Mouse (Mus musculus) MEL-GATA-1-ER (cell line): ENCODE data around the gene Camk2b.

Source experiments
- DNase-seq: peaks from one replicate; pipeline ENCODE4 v3.0.0-alpha.2; 2012; ENCODE audit warnings: low read depth; ENCODE audit errors: extremely low read depth

Camk2b gene

DNA sequence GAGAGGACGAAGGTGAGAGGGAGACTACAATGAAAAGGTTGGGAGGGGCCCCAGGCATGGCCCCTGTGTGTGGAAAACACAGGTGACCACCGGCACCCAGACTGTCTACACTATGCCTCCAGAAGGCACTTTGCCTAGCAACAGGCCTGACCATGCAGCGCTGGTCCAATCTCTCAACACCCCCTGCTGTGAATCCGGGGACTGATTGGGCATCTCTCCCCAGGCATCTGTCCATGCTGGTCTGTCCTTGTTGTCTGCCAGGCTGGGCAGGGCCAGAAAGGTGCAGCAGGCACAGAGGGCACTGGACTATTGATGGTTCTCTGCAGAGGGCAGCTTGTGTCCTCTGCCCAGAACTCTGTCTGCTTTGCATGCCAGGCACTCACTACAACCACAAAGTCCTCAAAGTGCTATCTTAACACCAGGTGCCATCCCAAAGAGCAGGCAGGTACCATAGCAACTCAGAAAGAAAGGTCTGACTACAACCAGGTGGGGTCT, 16.0 kb downstream of the Camk2b start:
- DNase-seq, result no peak

DNA sequence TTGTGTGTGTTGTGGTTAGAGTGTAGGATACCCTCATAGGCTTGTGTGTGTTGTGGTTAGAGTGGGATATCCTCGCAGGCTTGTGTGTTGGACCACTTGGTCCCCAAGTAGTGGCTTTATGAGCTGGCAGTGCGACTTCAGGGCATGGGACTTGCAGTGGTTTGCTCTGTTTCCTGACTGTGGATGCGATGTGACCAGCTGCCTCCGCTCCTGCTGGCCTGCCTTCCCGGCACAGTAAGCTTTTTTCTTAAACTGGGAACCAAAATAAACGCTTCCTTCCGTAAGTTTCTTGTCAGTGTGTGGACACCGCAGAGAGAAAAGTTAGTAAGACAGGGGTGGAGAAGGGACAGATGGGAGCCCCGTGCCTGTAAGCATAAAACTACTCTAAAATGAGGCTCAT, 18.0 kb downstream of the Camk2b start:
- no peak for DNase-seq

DNA sequence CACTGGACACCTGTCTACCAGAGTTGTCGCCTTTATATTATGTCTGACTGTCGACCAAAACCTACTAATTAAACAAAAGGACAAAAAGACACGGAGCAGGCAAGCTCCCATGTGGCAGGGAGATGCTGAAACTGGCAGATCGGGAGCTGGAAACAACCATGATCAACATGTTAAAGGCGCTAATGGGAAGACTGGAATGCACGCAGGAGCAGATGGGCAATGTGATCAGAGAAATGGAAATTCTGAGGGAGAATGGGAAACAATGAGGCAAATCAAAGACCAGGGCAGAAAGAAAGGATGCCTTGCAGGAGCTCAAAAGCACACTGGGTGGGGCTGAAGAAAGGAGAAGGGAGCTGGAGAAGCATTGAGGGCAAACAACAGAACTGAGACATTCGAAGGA, 27.2 kb downstream of the Camk2b start:
- DNase-seq, result no peak

DNA sequence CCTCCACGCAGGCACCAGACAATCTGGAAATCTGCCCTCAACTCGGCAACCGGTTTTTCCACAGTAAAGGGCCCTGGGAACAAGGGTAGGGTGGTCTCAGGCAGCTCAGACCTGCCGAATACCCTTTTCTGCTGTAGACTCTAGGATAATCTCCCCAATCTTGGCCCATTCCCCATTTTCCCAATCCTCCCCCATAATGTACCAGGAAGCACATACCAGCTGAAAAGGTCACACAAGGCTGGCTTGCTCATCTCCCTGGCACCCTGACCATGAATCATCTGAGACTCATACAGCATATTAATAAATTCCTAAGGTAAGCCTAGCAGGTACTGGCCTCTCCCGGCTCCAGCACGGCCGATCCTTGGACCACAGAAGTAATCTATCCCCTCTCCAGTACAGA, 28.5 kb downstream of the Camk2b start:
- DNase-seq, result no peak

DNA sequence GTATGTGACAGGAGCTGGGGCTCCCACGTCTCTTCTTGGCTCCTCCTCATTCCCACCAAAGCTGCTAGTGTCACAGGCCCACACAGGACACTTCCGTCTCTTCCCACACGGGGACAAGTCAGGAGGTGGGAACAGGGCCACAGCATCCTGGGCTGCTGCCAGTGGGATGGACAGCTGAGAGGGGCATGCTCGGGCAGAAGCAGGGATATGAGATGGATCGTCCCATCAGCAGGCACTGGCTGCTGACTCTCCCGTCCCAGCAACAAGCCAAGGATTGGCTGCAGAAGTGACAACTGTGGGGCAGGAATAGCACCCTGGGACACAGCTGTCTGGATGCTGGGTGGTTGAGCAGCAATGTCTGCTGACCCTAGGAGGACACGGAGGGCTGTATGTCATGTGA, 29.0 kb downstream of the Camk2b start:
- no peak for DNase-seq

DNA sequence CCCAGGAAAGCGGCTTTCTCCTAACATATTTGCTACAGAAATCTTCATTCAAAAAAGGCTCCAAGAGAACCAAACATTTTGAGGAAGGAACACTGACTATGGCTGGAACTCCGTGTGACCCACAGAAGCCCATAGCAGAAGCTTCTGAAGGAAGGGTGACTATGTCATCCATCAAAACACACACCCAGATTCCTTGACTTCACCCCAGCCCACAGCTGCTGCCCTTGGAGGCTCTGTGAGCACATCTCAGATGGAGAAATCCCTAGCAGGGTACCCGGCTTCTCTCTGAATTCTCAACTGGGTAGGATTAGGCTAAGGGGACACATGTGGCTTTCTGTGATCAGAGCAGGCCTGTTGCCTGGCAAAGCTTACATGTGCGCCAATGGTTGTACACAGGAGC, 29.7 kb downstream of the Camk2b start:
- DNase-seq, result no peak

DNA sequence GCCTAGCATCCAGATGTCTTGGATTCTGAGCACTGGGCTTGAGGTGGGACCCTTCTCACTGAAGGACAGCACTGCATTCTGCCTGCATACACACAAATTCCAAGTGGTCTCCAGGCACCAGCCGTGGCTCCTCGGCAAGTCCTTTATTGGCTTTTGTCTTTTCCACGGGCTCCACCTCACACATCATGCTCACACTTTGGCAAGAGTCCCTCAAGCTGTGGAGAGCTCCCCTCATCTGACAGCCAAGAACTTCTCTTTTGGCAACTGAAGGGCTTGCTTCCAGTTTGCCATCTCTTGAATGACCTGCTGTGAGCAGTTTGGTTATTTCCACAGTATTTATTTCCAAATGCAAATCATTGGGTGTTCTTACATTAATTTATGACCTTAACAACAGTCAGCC, 30.6 kb downstream of the Camk2b start:
- DNase-seq, result no peak

DNA sequence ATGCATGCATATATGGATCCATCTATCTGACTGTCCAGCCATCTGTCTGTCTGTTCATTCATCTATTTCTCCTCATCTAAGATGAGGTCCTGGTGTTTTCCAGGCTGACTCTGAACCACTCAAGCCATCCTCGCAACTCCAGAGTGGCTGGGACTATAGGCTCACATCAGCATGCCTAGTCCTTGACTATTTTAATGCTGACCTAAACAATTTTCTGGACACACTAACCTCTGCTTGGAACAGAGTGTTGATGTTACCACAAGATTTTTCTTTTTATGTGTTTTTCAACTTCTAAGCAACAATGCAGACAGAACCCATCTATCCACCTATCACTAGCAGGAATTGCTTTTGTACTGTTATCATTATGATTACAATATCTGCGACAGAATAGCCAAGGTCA, 31.4 kb downstream of the Camk2b start:
- no peak for DNase-seq

DNA sequence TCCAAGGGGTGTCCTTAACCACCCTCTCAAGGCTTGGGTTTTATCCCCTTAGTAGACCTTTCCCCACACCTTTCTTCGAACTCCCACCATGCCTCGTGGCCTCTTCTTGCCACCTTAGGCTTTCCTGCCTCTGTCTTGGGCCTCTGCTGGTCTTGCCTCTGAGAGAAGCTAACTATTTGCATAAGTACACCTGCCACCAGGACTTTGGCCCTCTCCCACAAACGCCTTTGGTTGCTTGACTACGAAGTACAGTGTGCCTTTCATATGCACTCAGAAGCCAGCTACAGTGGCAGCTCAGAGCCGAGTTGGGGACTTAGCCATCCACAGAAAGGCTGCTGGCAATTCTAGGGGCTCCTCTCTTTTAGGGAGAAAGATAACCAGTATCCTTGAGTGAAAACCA, 32.4 kb downstream of the Camk2b start:
- DNase-seq, result no peak

DNA sequence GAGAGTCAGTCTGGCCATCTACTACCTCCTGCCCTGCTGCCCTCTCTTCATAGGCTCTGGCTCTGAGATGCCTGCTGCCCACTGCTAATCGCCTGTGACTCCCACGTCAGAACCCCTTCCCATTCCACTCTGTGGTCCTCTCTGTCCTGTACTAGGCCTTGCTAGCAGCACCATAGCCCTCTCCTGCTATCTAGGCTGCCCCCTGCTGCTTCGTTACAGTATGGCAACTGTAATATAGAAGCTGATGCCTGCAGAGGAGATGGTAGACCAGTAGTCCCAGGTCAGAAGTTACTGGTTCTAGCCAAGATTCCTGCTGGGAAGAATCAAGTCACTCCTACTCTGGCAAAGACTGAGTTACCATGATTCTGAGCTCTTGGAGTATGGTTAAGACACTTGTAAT, 33.0 kb downstream of the Camk2b start:
- peak; percentile 17 for DNase-seq

DNA sequence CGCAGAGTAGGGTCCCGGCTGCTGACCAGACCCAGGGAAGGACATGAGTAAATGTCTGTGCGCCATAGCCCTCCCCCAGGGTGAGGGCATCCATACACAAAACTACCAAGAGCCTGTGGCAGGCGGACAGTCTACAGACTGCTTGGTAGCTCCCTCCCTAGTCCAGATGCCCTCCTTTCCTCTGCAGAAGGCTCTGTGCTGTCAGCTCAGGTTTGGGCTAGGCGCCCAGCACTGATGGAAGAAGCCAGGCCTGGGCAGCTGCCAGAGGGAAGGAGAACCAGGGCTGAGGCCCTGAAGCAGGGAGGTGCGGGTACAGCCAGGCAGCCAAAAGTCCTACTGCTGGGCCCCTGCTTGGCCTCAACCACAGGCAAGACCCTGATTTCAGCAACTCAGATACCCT, 35.5 kb downstream of the Camk2b start:
- no peak for DNase-seq

DNA sequence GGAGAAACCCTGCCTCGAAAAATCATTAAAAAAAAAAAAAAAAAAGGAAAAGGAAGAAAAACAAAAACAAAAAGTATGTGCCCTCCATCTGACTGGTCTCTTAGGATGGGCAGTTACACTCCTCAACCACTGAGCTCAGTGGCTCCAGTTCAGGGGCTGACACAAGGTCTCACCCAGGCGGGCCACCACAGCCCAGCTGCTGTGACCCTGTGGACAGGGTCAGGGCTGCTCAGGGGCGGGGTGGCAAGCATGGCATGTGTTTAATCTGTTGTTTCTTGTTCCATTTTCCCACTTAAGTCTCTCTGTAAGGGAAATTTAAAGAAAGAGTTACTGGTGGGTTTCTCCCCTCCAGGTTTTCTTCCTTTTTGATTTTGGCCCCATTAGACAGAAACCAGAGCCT, 36.4 kb downstream of the Camk2b start:
- DNase-seq, result no peak

DNA sequence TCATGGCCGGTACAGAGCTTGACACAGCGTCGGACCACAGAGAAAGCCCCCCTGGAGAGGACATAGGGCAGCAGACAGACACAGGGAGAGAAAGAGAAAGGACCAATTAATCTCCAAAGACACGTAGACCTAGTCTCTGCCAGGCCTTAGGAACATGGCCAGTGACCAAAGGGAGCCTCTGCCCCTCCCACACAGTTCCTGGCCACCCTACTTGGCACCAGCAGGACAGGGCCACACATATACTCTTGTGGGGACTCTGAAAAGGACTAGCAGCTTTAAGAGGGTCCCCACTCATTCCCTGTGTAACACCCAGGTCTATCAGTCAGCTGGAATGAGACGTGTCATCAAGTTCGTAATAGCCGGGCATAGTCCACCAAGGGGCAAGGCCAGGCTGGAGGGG, 37.3 kb downstream of the Camk2b start:
- no peak for DNase-seq

DNA sequence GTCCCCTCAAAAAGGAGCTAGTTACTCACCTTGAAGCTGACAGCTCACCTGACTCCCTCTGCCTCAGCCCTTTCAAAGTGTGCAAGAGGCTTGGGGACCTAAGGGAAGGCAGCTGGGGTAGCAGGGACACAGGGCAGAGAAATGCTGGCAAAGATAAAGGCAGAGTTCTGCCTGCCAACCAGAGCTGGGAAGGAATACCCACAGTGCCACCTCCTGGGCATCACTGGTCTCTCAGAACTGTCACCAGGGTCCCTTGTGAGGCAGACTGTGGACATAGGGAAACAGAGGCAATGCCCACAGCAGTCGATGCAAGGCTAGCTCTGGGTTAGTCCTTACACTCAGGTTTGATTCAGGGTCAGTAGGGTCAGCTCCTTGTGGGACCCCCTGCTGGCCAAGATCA, 39.8 kb downstream of the Camk2b start:
- DNase-seq, result no peak

DNA sequence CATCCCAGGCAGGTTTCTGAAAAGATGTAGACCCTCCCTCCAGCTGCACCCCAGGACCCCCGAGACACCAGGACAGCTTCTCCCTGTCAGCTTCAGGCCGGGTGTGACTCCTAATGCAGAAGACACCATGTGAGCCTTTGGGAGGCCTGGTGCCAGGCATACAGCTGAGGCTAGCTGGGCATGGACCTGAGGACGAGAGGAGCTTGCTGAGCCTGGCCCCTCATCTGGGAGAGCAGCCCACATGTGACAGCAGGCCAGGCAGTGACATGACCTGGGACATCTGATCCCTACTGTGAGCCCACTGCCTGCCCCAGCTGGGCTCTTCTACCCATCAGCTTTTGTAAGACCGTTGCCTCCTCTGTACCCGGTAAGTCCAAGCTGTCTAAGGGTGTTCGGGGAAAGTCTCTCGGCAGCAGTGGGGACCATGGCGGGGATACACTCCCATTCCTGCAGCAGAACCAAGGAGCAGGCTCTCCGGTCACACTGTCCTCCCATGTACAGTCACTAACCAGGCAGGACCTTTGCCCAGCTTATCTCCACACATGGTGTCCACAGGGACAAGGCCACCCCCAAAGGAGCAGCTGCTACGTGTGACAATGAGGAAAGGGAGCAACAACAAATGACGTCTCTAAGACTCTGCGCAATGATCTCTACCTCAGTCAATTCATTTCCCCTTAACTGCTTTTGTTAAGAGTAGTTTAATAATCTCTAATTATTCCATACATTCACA, 41.1 kb downstream of the Camk2b start:
- DNase-seq, result no peak

DNA sequence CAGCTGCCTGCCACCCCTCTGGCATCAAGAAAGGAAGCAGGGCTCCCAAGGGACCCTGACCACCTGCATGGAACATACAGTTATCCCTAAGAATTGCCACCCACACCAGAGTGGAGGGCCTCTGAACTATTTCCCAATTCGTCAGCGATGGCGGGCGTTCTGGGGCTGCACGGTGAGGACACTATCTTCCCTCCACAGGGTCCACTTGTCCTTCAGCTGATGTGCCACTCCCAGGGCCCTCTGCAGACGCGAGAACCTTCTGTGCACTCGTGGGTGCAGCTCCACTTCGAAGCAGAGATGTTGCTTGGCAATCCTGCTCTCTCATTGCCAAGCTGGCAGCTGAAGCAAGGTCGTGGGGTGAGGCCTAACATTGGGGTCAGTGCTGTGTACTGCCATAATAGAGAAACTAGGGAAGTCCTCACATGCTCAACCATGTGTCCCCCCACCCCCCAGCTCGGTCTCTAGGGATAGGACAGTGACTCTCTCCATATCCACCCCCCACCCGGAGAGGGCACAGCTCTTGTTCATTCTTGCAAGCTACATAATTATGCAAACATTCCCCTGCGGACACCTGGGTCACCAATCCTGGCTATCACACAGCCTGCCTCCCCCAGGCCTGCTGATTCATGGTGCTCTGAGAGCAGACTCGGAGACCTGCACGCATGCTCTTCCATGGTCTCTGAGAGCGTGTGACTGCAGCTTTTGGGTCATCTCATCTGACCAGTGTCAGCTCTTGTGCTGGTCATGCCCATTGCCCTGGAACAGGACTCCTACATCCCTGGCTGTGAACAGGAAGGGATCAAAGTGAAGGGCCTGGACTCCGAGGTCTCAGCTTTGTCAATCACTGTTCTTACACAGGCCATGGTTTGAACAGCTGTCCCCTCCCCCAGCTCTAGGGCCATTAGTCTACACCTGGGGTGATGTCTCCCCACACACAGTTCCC, 45.0 kb downstream of the Camk2b start:
- no peak for DNase-seq

DNA sequence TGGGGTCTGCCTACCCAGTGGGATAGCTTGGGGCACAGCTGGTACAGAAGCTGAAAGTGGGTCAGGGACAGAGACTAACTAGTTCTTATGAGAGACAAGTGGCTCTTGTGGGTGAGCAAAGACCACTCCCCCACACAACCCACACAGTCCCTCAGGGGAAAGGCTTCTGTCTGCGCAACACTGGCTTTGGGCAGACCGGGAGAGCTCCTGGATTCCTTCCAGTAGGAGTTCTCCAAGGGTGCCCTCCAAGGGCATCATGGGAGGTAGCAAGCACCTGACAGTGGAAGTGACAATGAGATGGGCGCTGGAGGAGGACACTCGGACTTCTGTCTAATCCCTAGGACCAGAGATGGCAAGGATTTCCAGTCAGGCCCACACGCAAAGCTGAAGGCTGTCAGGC, 45.8 kb downstream of the Camk2b start:
- DNase-seq, result no peak

DNA sequence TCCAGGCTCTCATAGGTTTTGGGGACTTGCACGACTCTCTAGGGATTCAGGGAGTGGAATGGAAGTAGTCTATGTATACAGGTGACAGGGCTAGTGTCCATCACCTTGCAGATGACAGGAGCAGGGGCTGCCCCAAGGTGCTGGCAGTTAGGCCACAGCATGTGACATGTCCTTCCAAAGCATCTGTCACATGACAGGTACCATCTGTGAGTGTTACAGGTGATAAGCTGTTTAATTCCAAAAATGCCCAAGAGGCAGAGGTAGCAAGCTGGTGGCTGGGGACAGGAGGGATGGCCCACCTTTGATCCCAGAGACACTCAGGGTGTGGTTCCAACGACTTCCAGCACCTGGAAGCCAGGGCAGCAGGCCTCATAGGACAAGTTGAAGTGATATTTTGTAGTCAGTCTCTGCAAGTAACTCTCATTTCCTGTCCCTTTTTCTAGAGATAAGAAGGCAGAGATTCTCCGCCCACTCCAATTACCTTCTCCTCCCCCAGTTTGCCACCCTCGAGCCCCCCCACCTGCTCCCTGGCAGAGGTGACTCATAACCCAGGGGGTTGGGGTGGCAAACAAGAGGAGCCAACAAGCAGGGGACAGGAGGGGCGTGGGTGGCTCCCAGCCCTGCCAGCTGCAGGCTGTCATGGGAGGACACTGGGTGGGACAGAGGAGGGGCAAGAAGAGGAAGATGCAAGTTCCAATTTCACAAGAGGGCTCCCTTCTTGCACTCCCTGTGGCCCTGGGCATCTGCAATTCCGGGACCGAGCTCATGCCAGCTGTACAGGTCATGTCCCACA, 47.7 kb downstream of the Camk2b start:
- DNase-seq, result no peak

DNA sequence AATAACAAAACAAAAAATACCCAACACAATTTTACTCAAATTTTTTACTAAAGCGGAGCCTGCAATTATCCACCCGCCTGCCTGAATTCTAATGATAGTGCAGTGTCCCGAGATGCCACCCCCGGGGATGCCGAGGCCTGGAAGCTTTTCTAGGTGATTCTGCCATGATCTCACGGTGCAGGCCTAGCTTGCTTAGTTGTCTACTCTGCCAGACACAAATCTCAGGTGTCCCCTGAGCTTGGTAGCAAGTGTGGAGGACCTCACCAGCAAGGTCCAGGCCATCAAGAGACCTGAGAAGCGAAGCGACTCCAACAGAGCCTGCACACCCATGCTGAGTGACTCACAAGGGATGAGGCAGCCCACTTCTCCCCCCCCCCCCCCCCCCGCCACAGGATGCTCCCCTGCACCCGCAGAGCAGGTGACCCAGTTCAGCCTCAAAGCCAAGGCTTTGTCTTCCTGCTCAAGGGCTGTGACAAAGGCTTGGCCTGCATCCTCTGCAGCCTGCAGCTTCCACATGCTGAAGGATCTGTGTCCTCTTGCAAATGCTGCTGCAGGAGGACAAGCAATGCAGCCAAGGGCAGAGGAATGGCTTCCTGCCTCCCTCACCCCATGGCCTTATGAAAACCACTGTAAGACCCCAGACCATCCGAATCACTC, 48.5 kb downstream of the Camk2b start:
- no peak for DNase-seq

DNA sequence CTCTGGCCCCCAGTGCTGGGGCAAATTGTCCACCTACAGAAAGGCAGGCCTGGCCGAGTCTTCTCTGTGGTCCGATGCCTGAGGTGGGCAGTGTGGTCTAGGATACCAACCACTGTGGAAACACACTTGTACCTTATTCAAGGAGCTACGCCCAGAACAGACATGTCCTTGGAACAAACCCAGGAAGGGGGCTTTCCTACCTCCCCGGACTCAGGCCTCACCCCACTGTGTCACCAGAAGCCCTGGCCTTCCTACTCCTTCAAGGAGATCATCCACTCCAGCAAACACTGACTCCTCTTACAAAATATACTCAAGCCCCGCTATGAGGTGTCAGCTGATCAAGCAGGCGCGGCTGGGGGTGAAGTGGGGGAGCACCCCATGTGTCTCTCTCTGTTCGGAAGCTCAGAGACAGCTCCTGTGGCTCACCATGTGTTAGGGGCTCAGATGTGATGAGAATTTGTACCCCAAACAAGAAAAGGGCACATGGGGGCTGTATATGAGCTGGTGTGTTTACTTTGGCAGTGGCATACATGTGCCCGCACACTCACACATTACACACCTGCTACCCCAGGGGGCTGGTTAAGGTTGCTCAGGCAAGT, 49.3 kb downstream of the Camk2b start:
- no peak for DNase-seq

DNA sequence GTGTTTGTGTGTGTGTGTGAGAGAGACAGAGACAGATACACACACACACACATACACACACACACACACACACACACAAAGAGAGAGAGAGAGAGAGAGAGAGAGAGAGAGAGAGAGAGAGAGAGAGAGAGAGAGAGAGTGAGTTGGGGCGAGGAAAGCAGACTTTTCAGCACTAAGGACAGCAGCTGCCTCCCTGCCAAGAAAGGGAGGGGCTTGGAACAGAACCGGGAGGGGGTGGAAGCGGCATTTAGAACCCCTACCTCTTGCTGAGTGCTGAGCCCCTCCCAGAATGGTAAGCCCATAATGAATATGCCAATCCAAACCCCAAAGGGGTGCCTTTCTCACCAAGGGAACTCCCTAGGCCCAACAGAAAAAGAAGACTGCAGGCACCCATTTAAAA, 49.8 kb downstream of the Camk2b start:
- no peak for DNase-seq
